20 mouse cellular contexts compared by ENCODE assay signal in genomic region chr11:63791004-63791862, GRCm38 (mm10).
DNase-seq lines count a peak whose midpoint lies in the region; ATAC-seq and TF ChIP-seq lines count a peak whose summit lies in the region.
"Had no signal": no experiment of that assay in that cellular context is flagged by ENCODE, and none has a peak within 500 bp of the region (broad histone marks: within the 10 kb centered on the region; RNA-seq: fewer than 3 reads in every experiment).

No protein-coding gene starts in this region.

- no peak overlapping the region for H3K4me3 ChIP-seq in forebrain, embryonic 14.5 days (ENCODE audit: low read depth, low read length)
- H3K4me3 ChIP-seq in forebrain, embryonic 11.5 days (ENCODE audit: low read depth, low read length): no peak overlapping the region
- no peak overlapping the region for H3K4me3 ChIP-seq in heart, embryonic 15.5 days
- no peak overlapping the region for H3K4me3 ChIP-seq in cerebellum, adult 2 months (replicated peaks; ENCODE audit: insufficient read depth, low read depth, low read length)
- H3K4me3 ChIP-seq: embryonic facial prominence, embryonic 15.5 days; midbrain, embryonic 12.5 days had no signal

- peak; percentile 34 for DNase-seq in forebrain, embryonic 14.5 days (ENCODE audit: low spot score)
- no peak for DNase-seq in forebrain, embryonic 11.5 days (ENCODE audit: low spot score)
- no peak for DNase-seq in heart, postnatal 4 days
- DNase-seq in 3134 (ENCODE audit: extremely low read depth, insufficient read length, low spot score): peak; percentile 17
- DNase-seq in Muller cell, postnatal 12 days (ENCODE audit: inconsistent ontology term): peak; percentile 36
- DNase-seq in cerebellum, adult 2 months: no peak
- no peak for DNase-seq in lung, adult 18-20 months
- DNase-seq: adrenal gland, adult 8-10 months; cerebellum, adult 11-12 months; cerebellum, postnatal 36 days; gastrocnemius, postnatal 10 days; kidney, adult 8-10 months; kidney, postnatal 36 days; thymus, adult 18-20 months had no signal

- TF ChIP-seq POLR2A in cerebellum, adult 2 months (IDR thresholded peaks at IDR 0.05; ENCODE audit: borderline replicate concordance, insufficient read depth, low read length): no peak

- no peak for ATAC-seq in forebrain, embryonic 14.5 days
- no peak for ATAC-seq in forebrain, embryonic 11.5 days (replicated peaks; ENCODE audit: low FRiP score)
- no peak for ATAC-seq in heart, embryonic 15.5 days (replicated peaks; ENCODE audit: insufficient number of reproducible peaks, insufficient read depth, low FRiP score, low read depth)
- ATAC-seq: CD4-positive, CD25-positive, alpha-beta regulatory T cell, adult 4 months; hindbrain, postnatal 0 days had no signal

- no peaks in the 10 kb centered on the region for H3K36me3 ChIP-seq in forebrain, embryonic 14.5 days (ENCODE audit: control insufficient read depth, insufficient read depth, low read length)
- no peaks in the 10 kb centered on the region for H3K36me3 ChIP-seq in forebrain, embryonic 11.5 days (ENCODE audit: control insufficient read depth, insufficient read depth, low read length)
- no peaks in the 10 kb centered on the region for H3K36me3 ChIP-seq in heart, embryonic 15.5 days
- H3K36me3 ChIP-seq: embryonic facial prominence, embryonic 15.5 days; G1E; midbrain, embryonic 12.5 days had no signal

- no peaks in the 10 kb centered on the region for H3K9me3 ChIP-seq in forebrain, embryonic 14.5 days (replicated peaks; ENCODE audit: control insufficient read depth, low read length)
- H3K9me3 ChIP-seq in forebrain, embryonic 11.5 days (ENCODE audit: control insufficient read depth, low read length): no peaks in the 10 kb centered on the region
- no peaks in the 10 kb centered on the region for H3K9me3 ChIP-seq in heart, embryonic 15.5 days (replicated peaks)
- H3K9me3 ChIP-seq: embryonic facial prominence, embryonic 15.5 days; midbrain, embryonic 12.5 days had no signal

- TF ChIP-seq CTCF in cerebellum, adult 2 months (IDR thresholded peaks at IDR 0.05; ENCODE audit: borderline replicate concordance, insufficient read depth, low read depth, low read length): no peak

- no peak overlapping the region for H3K9ac ChIP-seq in forebrain, embryonic 14.5 days (ENCODE audit: low read length)
- H3K9ac ChIP-seq in forebrain, embryonic 11.5 days (ENCODE audit: low read length): no peak overlapping the region
- H3K9ac ChIP-seq in heart, embryonic 15.5 days: no peak overlapping the region
- H3K9ac ChIP-seq: embryonic facial prominence, embryonic 15.5 days; midbrain, embryonic 12.5 days had no signal

- H3K4me1 ChIP-seq in forebrain, embryonic 14.5 days (ENCODE audit: control insufficient read depth, insufficient read depth, low read length): peaks cover 5% of the 10 kb centered on the region; the same call in 1 of the 2 replicates
- peaks cover 6% of the 10 kb centered on the region for H3K4me1 ChIP-seq in forebrain, embryonic 11.5 days (replicated peaks; ENCODE audit: control insufficient read depth, insufficient read depth, low read length)
- H3K4me1 ChIP-seq in heart, embryonic 15.5 days (replicated peaks): peaks cover 12% of the 10 kb centered on the region; the same call in 1 of the 2 replicates
- no peaks in the 10 kb centered on the region for H3K4me1 ChIP-seq in cerebellum, adult 2 months (ENCODE audit: control insufficient read depth, insufficient read depth, low read length)

- no peak overlapping the region for H3K27ac ChIP-seq in forebrain, embryonic 14.5 days (ENCODE audit: low read depth, low read length)
- H3K27ac ChIP-seq in forebrain, embryonic 11.5 days (ENCODE audit: low read depth, low read length): no peak overlapping the region
- no peak overlapping the region for H3K27ac ChIP-seq in heart, embryonic 15.5 days
- no peak overlapping the region for H3K27ac ChIP-seq in cerebellum, adult 2 months (ENCODE audit: insufficient read depth, low read length)
- H3K27ac ChIP-seq: embryonic facial prominence, embryonic 15.5 days; hindbrain, postnatal 0 days; midbrain, embryonic 12.5 days had no signal

- WGBS in forebrain, embryonic 14.5 days: 23% methylated on average over 13 of the region's 13 CpGs
- WGBS in forebrain, embryonic 11.5 days: 35% methylated on average over 13 of the region's 13 CpGs
- WGBS in heart, embryonic 15.5 days: 41% methylated on average over 13 of the region's 13 CpGs
- WGBS in cerebellum, adult 2 months: 73% methylated on average over 13 of the region's 13 CpGs

- H3K27me3 ChIP-seq in forebrain, embryonic 14.5 days (replicated peaks; ENCODE audit: control insufficient read depth, insufficient read depth, low read length): no peaks in the 10 kb centered on the region
- peaks cover 7% of the 10 kb centered on the region; the same call in 1 of the 2 replicates for H3K27me3 ChIP-seq in forebrain, embryonic 11.5 days (ENCODE audit: control insufficient read depth, insufficient read depth, low read length)
- H3K27me3 ChIP-seq in heart, embryonic 15.5 days: 0 out of 2 replicates have a peak, but pooled peaks cover 3% of the 10 kb centered on the region
- no peaks in the 10 kb centered on the region for H3K27me3 ChIP-seq in cerebellum, adult 2 months (ENCODE audit: control insufficient read depth, insufficient read depth, low read length)

- no peak overlapping the region for H3K4me2 ChIP-seq in forebrain, embryonic 14.5 days (ENCODE audit: low read length)
- no peak overlapping the region for H3K4me2 ChIP-seq in forebrain, embryonic 11.5 days (ENCODE audit: low read depth, low read length, severe bottlenecking)
- 0 out of 2 replicates have a peak overlapping the region, but pooled peaks have one; percentile 31 for H3K4me2 ChIP-seq in heart, embryonic 15.5 days
- H3K4me2 ChIP-seq: embryonic facial prominence, embryonic 15.5 days; midbrain, embryonic 12.5 days had no signal

Comparison
In these comparisons a context has a peak if more than half of its experiments do, and no peak if none do; other contexts are left out.
1. DNase-seq: peak in forebrain, embryonic 14.5 days (single experiment), 3134 (single experiment) and Muller cell, postnatal 12 days (single experiment); none in forebrain, embryonic 11.5 days (single experiment), heart, postnatal 4 days (single experiment), cerebellum, adult 2 months (0 of 2) and lung, adult 18-20 months (0 of 2).